Mouse (Mus musculus): Measurements from ENCODE around the gene Ctsh. TPM values are rescaled to one million over a fixed set of nuclear protein-coding genes. Genes with fewer than 3 reads are reported as not detected.
A peak's percentile ranks its signal among the peaks of the same experiment; 100 is the strongest.
"Not testable (repeated sequence)": the region's sequence is repeated elsewhere in the genome, so short reads cannot be mapped to it uniquely, and the experiment has no call there.

Ctsh gene
- total and polyA plus RNA-seq, 2 experiments = 109 to 551 TPM

DNA sequence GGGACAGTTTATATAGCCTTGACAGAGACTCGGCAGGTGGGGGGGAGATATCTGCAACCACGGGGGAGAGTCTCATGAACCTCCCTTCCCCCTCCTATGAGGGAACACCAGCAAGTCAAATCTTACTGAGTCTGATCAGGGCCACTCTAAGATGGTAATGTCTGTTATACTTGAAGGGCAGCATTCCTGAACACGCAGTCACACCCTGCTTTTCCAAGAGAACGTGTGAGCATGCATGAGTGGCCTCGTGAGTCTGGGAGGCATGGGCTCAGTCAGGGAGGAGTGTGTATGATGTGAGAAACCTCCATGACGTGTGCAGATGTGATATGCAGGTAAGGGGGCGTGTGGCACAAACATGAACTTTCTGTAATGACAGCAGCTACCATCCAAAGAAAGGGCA lies 15.5 kb downstream of the Ctsh start:
- Histone ChIP-seq H3K4me1 (ENCODE audit: control insufficient read depth, insufficient read depth, low read length) (no peaks in the 10 kb centered on the region), H3K79me2 (ENCODE audit: control insufficient read depth, insufficient read depth, low read length) (no peaks in the 10 kb centered on the region), H3K9ac (ENCODE audit: low read depth, low read length) (no peak overlapping the region), H3K27ac (replicated peaks; ENCODE audit: insufficient read depth, low read depth, low read length) (no peak overlapping the region), H3K36me3 (ENCODE audit: control insufficient read depth, insufficient read depth, low read length) (peaks cover 47% of the 10 kb centered on the region), H3K4me3 (ENCODE audit: insufficient read depth, low read depth, low read length) (no peak overlapping the region), H3K27me3 (ENCODE audit: control insufficient read depth, insufficient read depth, low read length) (no peaks in the 10 kb centered on the region)
- DNase-seq (ENCODE audit: extremely low read depth, low read depth, low spot score) = no peak
- WGBS = 86% methylated on average over 7 of the region's 7 CpGs
- TF ChIP-seq POLR2A (IDR thresholded peaks at IDR 0.05; ENCODE audit: extremely low read depth, insufficient read depth, low read length) (no peak), CTCF (IDR thresholded peaks at IDR 0.05; ENCODE audit: low read depth, low read length) (no peak)

- Histone ChIP-seq H3K36me3 (ENCODE audit: control insufficient read depth, insufficient read depth, low read length) (peaks cover 47% of the 10 kb centered on the region), H3K4me1 (ENCODE audit: control insufficient read depth, insufficient read depth, low read length) (no peaks in the 10 kb centered on the region), H3K27ac (replicated peaks; ENCODE audit: insufficient read depth, low read depth, low read length) (no peak overlapping the region), H3K9ac (ENCODE audit: low read depth, low read length) (no peak overlapping the region), H3K79me2 (ENCODE audit: control insufficient read depth, insufficient read depth, low read length) (no peaks in the 10 kb centered on the region), H3K4me3 (ENCODE audit: insufficient read depth, low read depth, low read length) (no peak overlapping the region), H3K27me3 (ENCODE audit: control insufficient read depth, insufficient read depth, low read length) (no peaks in the 10 kb centered on the region)
- no peak for DNase-seq (ENCODE audit: extremely low read depth, low read depth, low spot score)
- no peak for TF ChIP-seq CTCF (IDR thresholded peaks at IDR 0.05; ENCODE audit: low read depth, low read length)
- no peak for TF ChIP-seq POLR2A (IDR thresholded peaks at IDR 0.05; ENCODE audit: extremely low read depth, insufficient read depth, low read length)
- WGBS = 80% methylated on average over 7 of the region's 7 CpGs
These were observed 16.2 kb downstream of the Ctsh start for GRCm38 (mm10) chr9:90070174-90070573.

- no peak overlapping the region for H3K9ac ChIP-seq (ENCODE audit: low read depth, low read length)
- H3K79me2 ChIP-seq (ENCODE audit: control insufficient read depth, insufficient read depth, low read length) = no peaks in the 10 kb centered on the region
- TF ChIP-seq POLR2A (IDR thresholded peaks at IDR 0.05; ENCODE audit: extremely low read depth, insufficient read depth, low read length) (no peak), CTCF (IDR thresholded peaks at IDR 0.05; ENCODE audit: low read depth, low read length) (no peak)
- no peaks in the 10 kb centered on the region for H3K4me1 ChIP-seq (ENCODE audit: control insufficient read depth, insufficient read depth, low read length)
- WGBS = 72% methylated on average over 4 of the region's 4 CpGs
- no peak overlapping the region for H3K4me3 ChIP-seq (ENCODE audit: insufficient read depth, low read depth, low read length)
- no peak overlapping the region for H3K27ac ChIP-seq (replicated peaks; ENCODE audit: insufficient read depth, low read depth, low read length)
- H3K36me3 ChIP-seq (ENCODE audit: control insufficient read depth, insufficient read depth, low read length) = peaks cover 24% of the 10 kb centered on the region
- DNase-seq (ENCODE audit: extremely low read depth, low read depth, low spot score) = no peak
- no peaks in the 10 kb centered on the region for H3K27me3 ChIP-seq (ENCODE audit: control insufficient read depth, insufficient read depth, low read length)
These were observed 21.4 kb downstream of the Ctsh start for GRCm38 (mm10) chr9:90075336-90075735.

DNA sequence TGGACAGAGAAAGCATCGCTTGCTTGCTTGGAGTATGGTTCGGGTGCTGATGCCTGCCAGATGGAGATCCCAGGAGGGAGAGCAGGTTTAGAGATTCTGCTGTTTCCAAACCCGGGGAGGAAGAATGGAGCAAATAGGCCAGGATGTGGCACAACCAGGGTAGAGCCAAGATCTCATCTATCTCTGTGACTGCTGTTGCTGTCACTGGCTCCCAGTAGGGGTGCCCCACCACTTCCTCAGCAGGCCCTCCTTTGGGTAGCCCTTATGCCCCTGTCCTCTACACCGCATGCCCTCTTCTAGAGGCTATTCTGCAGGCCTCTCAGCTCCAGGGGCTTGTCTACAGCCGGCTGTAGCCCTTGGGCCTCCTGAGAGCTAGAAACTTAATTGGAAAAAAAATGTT lies 22.2 kb downstream of the Ctsh start:
- no peaks in the 10 kb centered on the region for H3K27me3 ChIP-seq (ENCODE audit: control insufficient read depth, insufficient read depth, low read length)
- WGBS = 88% methylated on average over 5 of the region's 5 CpGs

DNA sequence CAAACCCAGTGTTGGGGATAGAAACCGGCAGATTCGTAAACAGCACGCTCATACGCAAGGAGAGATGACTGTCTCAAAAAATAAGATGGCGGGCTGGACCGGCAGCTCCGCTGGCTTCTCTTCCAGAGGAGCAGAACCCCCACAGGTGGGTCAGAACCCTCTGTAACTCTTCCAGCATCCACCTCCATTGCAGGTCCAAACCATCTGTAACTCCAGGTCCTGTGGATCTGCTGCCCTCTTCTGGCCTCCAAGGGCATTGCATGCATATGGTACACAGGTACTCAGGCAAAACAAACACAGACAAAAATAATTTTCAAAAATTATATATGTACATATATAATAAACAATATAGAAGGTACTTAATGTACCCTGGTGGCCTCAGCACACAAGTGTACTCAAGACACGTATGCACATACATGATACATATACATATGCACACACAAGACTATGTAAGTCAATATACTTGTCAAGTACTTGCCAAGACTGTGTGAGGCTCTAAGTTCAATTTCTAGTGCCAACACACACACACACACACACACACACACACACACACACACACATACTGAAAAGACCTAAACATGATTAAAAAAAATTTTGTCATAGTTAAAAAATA lies 23.0 kb downstream of the Ctsh start:
- peak; percentile 52 for DNase-seq (ENCODE audit: extremely low read depth, low read depth, low spot score)

More for the DNA sequence above, 22.2 kb downstream of the Ctsh start:
- H3K36me3 ChIP-seq (ENCODE audit: control insufficient read depth, insufficient read depth, low read length) = peaks cover 23% of the 10 kb centered on the region
- TF ChIP-seq CTCF (IDR thresholded peaks at IDR 0.05; ENCODE audit: low read depth, low read length) = no peak
- no peak for TF ChIP-seq POLR2A (IDR thresholded peaks at IDR 0.05; ENCODE audit: extremely low read depth, insufficient read depth, low read length)
- no peak overlapping the region for H3K4me3 ChIP-seq (ENCODE audit: insufficient read depth, low read depth, low read length)
- no peak for DNase-seq (ENCODE audit: extremely low read depth, low read depth, low spot score)
- no peaks in the 10 kb centered on the region for H3K4me1 ChIP-seq (ENCODE audit: control insufficient read depth, insufficient read depth, low read length)
- H3K79me2 ChIP-seq (ENCODE audit: control insufficient read depth, insufficient read depth, low read length) = no peaks in the 10 kb centered on the region
- H3K9ac ChIP-seq (ENCODE audit: low read depth, low read length) = no peak overlapping the region
- no peak overlapping the region for H3K27ac ChIP-seq (replicated peaks; ENCODE audit: insufficient read depth, low read depth, low read length)

DNA sequence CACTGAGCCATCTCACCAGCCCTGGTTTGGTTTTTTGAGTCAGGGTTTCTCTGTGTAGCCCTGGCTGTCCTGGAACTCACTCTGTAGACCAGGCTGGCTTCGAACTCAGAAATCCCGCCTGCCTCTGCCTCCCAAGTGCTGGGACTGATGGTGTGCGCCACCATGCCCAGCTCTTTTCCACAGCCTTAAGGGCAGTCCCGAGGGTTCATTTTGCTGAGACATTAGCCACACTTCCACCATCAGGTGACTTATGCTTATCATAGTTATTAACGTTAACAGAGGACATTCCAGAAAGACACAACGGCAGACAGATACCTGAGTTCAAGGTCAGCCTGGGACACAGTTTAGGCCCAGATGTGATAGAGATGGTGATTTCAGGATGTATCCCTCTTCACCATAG lies 28.0 kb downstream of the Ctsh start:
- H3K27ac ChIP-seq (replicated peaks; ENCODE audit: insufficient read depth, low read depth, low read length); H3K4me1 ChIP-seq (ENCODE audit: control insufficient read depth, insufficient read depth, low read length); H3K36me3 ChIP-seq (ENCODE audit: control insufficient read depth, insufficient read depth, low read length); H3K9ac ChIP-seq (ENCODE audit: low read depth, low read length); DNase-seq (ENCODE audit: extremely low read depth, low read depth, low spot score); H3K27me3 ChIP-seq (ENCODE audit: control insufficient read depth, insufficient read depth, low read length); H3K4me3 ChIP-seq (ENCODE audit: insufficient read depth, low read depth, low read length); H3K79me2 ChIP-seq (ENCODE audit: control insufficient read depth, insufficient read depth, low read length): not testable (repeated sequence)
- WGBS = 72% methylated on average over 6 of the region's 6 CpGs

More for the DNA sequence above, 23.0 kb downstream of the Ctsh start:
- no peaks in the 10 kb centered on the region for H3K4me1 ChIP-seq (ENCODE audit: control insufficient read depth, insufficient read depth, low read length)
- H3K27ac ChIP-seq (replicated peaks; ENCODE audit: insufficient read depth, low read depth, low read length) = no peak overlapping the region
- H3K4me3 ChIP-seq (ENCODE audit: insufficient read depth, low read depth, low read length) = no peak overlapping the region
- no peaks in the 10 kb centered on the region for H3K79me2 ChIP-seq (ENCODE audit: control insufficient read depth, insufficient read depth, low read length)
- 67% methylated on average over 8 of the region's 8 CpGs for WGBS
- H3K9ac ChIP-seq (ENCODE audit: low read depth, low read length) = no peak overlapping the region
- peaks cover 20% of the 10 kb centered on the region for H3K36me3 ChIP-seq (ENCODE audit: control insufficient read depth, insufficient read depth, low read length)
- no peak for TF ChIP-seq POLR2A (IDR thresholded peaks at IDR 0.05; ENCODE audit: extremely low read depth, insufficient read depth, low read length)
- TF ChIP-seq CTCF (IDR thresholded peaks at IDR 0.05; ENCODE audit: low read depth, low read length) = peak; percentile 81
- no peaks in the 10 kb centered on the region for H3K27me3 ChIP-seq (ENCODE audit: control insufficient read depth, insufficient read depth, low read length)

Measured in liver, adult 2 months (tissue).